Mouse (Mus musculus) forebrain, postnatal 0 days (tissue): ENCODE data around the gene Ly6g5b. TPM values are rescaled to one million over a fixed set of nuclear protein-coding genes. Genes with fewer than 3 reads are reported as not detected.
A peak's percentile ranks its signal among the peaks of the same experiment; 100 is the strongest.

Source experiments
- ATAC-seq: fragments of 200-750 bp; cut with Nextera tagmentation; 2 replicates; pipeline ENCODE4 v1.8.0; 2017; ENCODE audit warnings: mild to moderate bottlenecking, moderate library complexity
- DNase-seq: peaks from one replicate; pipeline ENCODE4 v3.0.0-alpha.2; 2015
- H3K27ac ChIP-seq: fragments of 300-500 bp; sonication (generic); 2 replicates; pipeline ENCODE4 v1.5.1; 2014; ENCODE audit warnings: low read depth, mild to moderate bottlenecking, antibody characterized with exemption, low read length, moderate library complexity, mixed read lengths
- H3K27me3 ChIP-seq: fragments of 300-500 bp; sonication (generic); 2 replicates; pipeline ENCODE4 v1.6.1; 2014; ENCODE audit warnings: mild to moderate bottlenecking, low read length, mixed read lengths; ENCODE audit not compliant: insufficient read depth
- H3K36me3 ChIP-seq: fragments of 300-500 bp; sonication (generic); 2 replicates; pipeline ENCODE4 v1.6.1; 2014; ENCODE audit warnings: mild to moderate bottlenecking, moderate library complexity; ENCODE audit not compliant: insufficient read depth
- H3K4me1 ChIP-seq: fragments of 300-500 bp; sonication (generic); 2 replicates; pipeline ENCODE4 v1.6.1; 2014; ENCODE audit warnings: antibody characterized with exemption; ENCODE audit not compliant: insufficient read depth
- H3K4me2 ChIP-seq: fragments of 300-500 bp; sonication (generic); 2 replicates; pipeline ENCODE4 v1.6.1; 2014; ENCODE audit warnings: low read depth, mild to moderate bottlenecking, moderate library complexity
- H3K4me3 ChIP-seq: fragments of 300-500 bp; sonication (generic); 2 replicates; pipeline ENCODE4 v1.5.1; 2014; ENCODE audit warnings: low read depth, low read length, mixed read lengths
- H3K9ac ChIP-seq: fragments of 300-500 bp; sonication (generic); 2 replicates; pipeline ENCODE4 v1.6.1; 2014; ENCODE audit warnings: mild to moderate bottlenecking
- H3K9me3 ChIP-seq: fragments of 300-500 bp; sonication (generic); 2 replicates; pipeline ENCODE4 v1.6.1; 2016; ENCODE audit warnings: low read length
- CTCF ChIP-seq: sonication (generic); IDR thresholded peaks from 2 replicates; pipeline ENCODE4 v1.5.1; 2016; ENCODE audit warnings: antibody characterized with exemption, control low read depth, low read depth
- WGBS: fragments of 180-500 bp; shearing (Covaris S2); extraction: QIAGEN DNeasy Blood & Tissue Kit; methylation state at CpG from one replicate; pipeline ENCODE4 v1.1.7; 2014; 5-methylcytosine and 5-hydroxymethylcytosine counted together
- polyA plus RNA-seq: library from polyadenylated mRNA; unstranded; fragments of >200 nt; fragmentation: Nextera tagmentation; extraction: Ambion mirVana; gene quantifications from 2 replicates; pipeline ENCODE4 v1.2.1, GENCODE M21; 2015
- total RNA-seq: library from RNA; depleted of rRNA; stranded (reverse); fragments of >200 nt; gene quantifications from 2 replicates; pipeline ENCODE4 v1.2.3, GENCODE M21; 2014

The Ly6g5b gene
- total and polyA plus RNA-seq, 2 experiments from 2014 or later: 1.1 TPM

GRCm38 (mm10) chr17:35153931-35154330 lies 38.7 kb upstream of the Ly6g5b start:
- TF ChIP-seq CTCF: no peak
- Histone ChIP-seq H3K4me1 (no peaks in the 10 kb centered on the region), H3K36me3 (peaks cover 98% of the 10 kb centered on the region), H3K4me2 (no peak overlapping the region), H3K27me3 (no peaks in the 10 kb centered on the region), H3K4me3 (no peak overlapping the region), H3K27ac (no peak overlapping the region), H3K9ac (no peak overlapping the region), H3K9me3 (no peaks in the 10 kb centered on the region)
- DNase-seq: no peak
- no peak for ATAC-seq
- WGBS: 91% methylated on average over 4 of the region's 4 CpGs

- no peaks in the 10 kb centered on the region for H3K4me1 ChIP-seq
- ATAC-seq (no peak), DNase-seq (no peak)
- no peak overlapping the region for H3K9ac ChIP-seq
- peaks cover 98% of the 10 kb centered on the region for H3K36me3 ChIP-seq
- no peak overlapping the region for H3K4me2 ChIP-seq
- no peak overlapping the region for H3K4me3 ChIP-seq
- H3K9me3 ChIP-seq: no peaks in the 10 kb centered on the region
- H3K27me3 ChIP-seq: no peaks in the 10 kb centered on the region
- no peak for TF ChIP-seq CTCF
- WGBS: 90% methylated on average over 9 of the region's 9 CpGs
- H3K27ac ChIP-seq: no peak overlapping the region
Observed at GRCm38 (mm10) chr17:35153077-35153476, 37.8 kb upstream of the Ly6g5b start.

GRCm38 (mm10) chr17:35152121-35152520 lies 36.9 kb upstream of the Ly6g5b start:
- H3K4me2 ChIP-seq: no peak overlapping the region
- no peak overlapping the region for H3K9ac ChIP-seq
- no peak overlapping the region for H3K4me3 ChIP-seq
- 93% methylated on average over 4 of the region's 4 CpGs for WGBS
- H3K36me3 ChIP-seq: peaks cover 98% of the 10 kb centered on the region
- no peak overlapping the region for H3K27ac ChIP-seq
- DNase-seq (no peak), ATAC-seq (no peak)
- no peaks in the 10 kb centered on the region for H3K27me3 ChIP-seq
- no peaks in the 10 kb centered on the region for H3K4me1 ChIP-seq
- no peak for TF ChIP-seq CTCF
- H3K9me3 ChIP-seq: no peaks in the 10 kb centered on the region

- ATAC-seq: no peak
- Histone ChIP-seq H3K4me3 (no peak overlapping the region), H3K4me2 (no peak overlapping the region), H3K4me1 (no peaks in the 10 kb centered on the region), H3K27me3 (no peaks in the 10 kb centered on the region), H3K36me3 (peaks cover 97% of the 10 kb centered on the region), H3K9me3 (no peaks in the 10 kb centered on the region), H3K27ac (no peak overlapping the region), H3K9ac (no peak overlapping the region)
- DNase-seq: peak; percentile 44
- WGBS: 55% methylated on average over 5 of the region's 5 CpGs
- TF ChIP-seq CTCF: no peak
Observed at GRCm38 (mm10) chr17:35147922-35148639, 32.9 kb upstream of the Ly6g5b start.

GRCm38 (mm10) chr17:35147348-35147747 lies 32.1 kb upstream of the Ly6g5b start:
- Histone ChIP-seq H3K36me3 (peaks cover 97% of the 10 kb centered on the region), H3K9ac (no peak overlapping the region), H3K4me2 (no peak overlapping the region), H3K4me3 (no peak overlapping the region), H3K27ac (no peak overlapping the region), H3K27me3 (no peaks in the 10 kb centered on the region), H3K9me3 (no peaks in the 10 kb centered on the region), H3K4me1 (no peaks in the 10 kb centered on the region)
- no peak for TF ChIP-seq CTCF
- ATAC-seq (no peak), DNase-seq (peak; percentile 36)
- 51% methylated on average over 3 of the region's 3 CpGs for WGBS

GRCm38 (mm10) chr17:35146139-35146538 lies 30.9 kb upstream of the Ly6g5b start:
- no peaks in the 10 kb centered on the region for H3K4me1 ChIP-seq
- ATAC-seq (no peak), DNase-seq (peak; percentile 22)
- H3K27me3 ChIP-seq: no peaks in the 10 kb centered on the region
- H3K9me3 ChIP-seq: no peaks in the 10 kb centered on the region
- H3K4me2 ChIP-seq: no peak overlapping the region
- no peak overlapping the region for H3K27ac ChIP-seq
- TF ChIP-seq CTCF: no peak
- no peak overlapping the region for H3K9ac ChIP-seq
- no peak overlapping the region for H3K4me3 ChIP-seq
- peaks cover 97% of the 10 kb centered on the region for H3K36me3 ChIP-seq
- 83% methylated on average over 5 of the region's 5 CpGs for WGBS

- 89% methylated on average over 6 of the region's 6 CpGs for WGBS
- ATAC-seq (no peak), DNase-seq (no peak)
- no peak overlapping the region for H3K27ac ChIP-seq
- H3K9me3 ChIP-seq: no peaks in the 10 kb centered on the region
- no peaks in the 10 kb centered on the region for H3K4me1 ChIP-seq
- H3K36me3 ChIP-seq: peaks cover 87% of the 10 kb centered on the region
- no peak overlapping the region for H3K4me2 ChIP-seq
- TF ChIP-seq CTCF: no peak
- no peaks in the 10 kb centered on the region for H3K27me3 ChIP-seq
- H3K9ac ChIP-seq: no peak overlapping the region
- no peak overlapping the region for H3K4me3 ChIP-seq
Observed at GRCm38 (mm10) chr17:35141971-35142370, 26.7 kb upstream of the Ly6g5b start.
